Mouse (Mus musculus): Measurements from ENCODE around the gene Etnk1.

DNA sequence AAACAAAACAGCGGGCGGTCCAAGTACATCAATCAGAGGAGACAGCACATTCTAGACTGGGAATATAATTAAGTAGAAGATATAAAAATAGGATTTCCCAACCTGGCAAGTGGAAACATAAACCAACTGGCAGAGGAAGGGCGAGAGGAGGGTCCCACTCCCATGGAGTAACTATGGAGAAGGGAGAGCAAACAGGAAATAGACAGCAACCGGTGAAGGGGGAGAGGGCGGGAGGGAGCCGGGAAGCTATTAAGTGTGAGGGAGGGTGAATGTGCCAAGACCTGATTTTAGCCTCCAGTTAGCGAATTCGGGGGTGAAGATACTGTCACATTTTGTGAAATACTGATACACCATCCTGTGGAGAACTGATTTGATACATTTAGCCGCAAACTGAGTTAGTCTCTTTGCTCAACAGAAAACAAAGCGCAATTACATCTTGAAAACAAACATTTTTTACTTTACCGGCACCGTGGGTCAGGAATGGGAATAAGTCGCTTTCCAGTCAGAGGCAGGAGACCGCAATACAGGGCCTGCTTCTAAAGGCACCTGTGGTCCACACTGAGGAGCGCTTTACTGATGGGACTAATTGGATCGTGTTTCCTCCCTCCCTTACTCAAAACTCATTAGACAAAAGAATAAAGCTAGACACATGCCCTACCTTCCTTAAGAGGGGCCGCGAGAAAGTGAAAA is 93.0 kb downstream of the Etnk1 start:
- TF ChIP-seq CTCF (IDR thresholded peaks at IDR 0.05) (no peak), EP300 (IDR thresholded peaks at IDR 0.05; ENCODE audit: insufficient read depth, low read depth, low read length) (no peak), POLR2A (IDR thresholded peaks at IDR 0.05; ENCODE audit: insufficient read depth, low read depth, low read length) (no peak)
